In genomic region chr10:107040837-107041236, GRCm38 (mm10) we compare ENCODE assay signal across 22 mouse cellular contexts.
A peak's percentile ranks its signal among the peaks of the same experiment; 100 is the strongest.
DNase-seq lines count a peak whose midpoint lies in the region; ATAC-seq and TF ChIP-seq lines count a peak whose summit lies in the region.
"Had no signal": no experiment of that assay in that cellular context is flagged by ENCODE, and none has a peak within 500 bp of the region (broad histone marks: within the 10 kb centered on the region; RNA-seq: fewer than 3 reads in every experiment).

No protein-coding gene starts in this region.

- no peak overlapping the region for H3K4me2 ChIP-seq in liver, embryonic 12.5 days
- H3K4me2 ChIP-seq in heart, embryonic 14.5 days (ENCODE audit: low read length), result no peak overlapping the region
- no peak overlapping the region for H3K4me2 ChIP-seq in heart, embryonic 15.5 days
- H3K4me2 ChIP-seq: hindbrain, embryonic 14.5 days had no signal

- ATAC-seq in liver, embryonic 12.5 days, result no peak
- ATAC-seq in heart, embryonic 14.5 days (ENCODE audit: insufficient number of reproducible peaks, insufficient read depth, low FRiP score, low read depth), result 0 out of 2 replicates have a peak, but pooled peaks have one; percentile 39
- ATAC-seq in heart, embryonic 15.5 days (replicated peaks; ENCODE audit: insufficient number of reproducible peaks, insufficient read depth, low FRiP score, low read depth), result peak; percentile 69
- no peak for ATAC-seq in megakaryocyte, adult 5-6 weeks (ENCODE audit: poor library complexity, severe bottlenecking)
- ATAC-seq: forebrain, embryonic 16.5 days; intestine, postnatal 0 days had no signal

- peak; percentile 82 for DNase-seq in liver, adult 2 months (ENCODE audit: extremely low read depth, low read depth, low spot score)
- peak; percentile 2 to 23 for DNase-seq in heart, postnatal 36 days
- DNase-seq: adrenal gland, postnatal 25 days; B cell, adult 2 months; cerebellum, adult 11-12 months; cerebellum, adult 9-11 months; gastrocnemius, adult 2 months; kidney, postnatal 14 days; layer of hippocampus, adult 9-11 months; liver; midbrain, embryonic 14.5 days; thymus, adult 2 months; thymus, postnatal 4 days had no signal

- H3K79me2 ChIP-seq in liver, adult 2 months (ENCODE audit: control insufficient read depth, insufficient read depth, low read length), result no peaks in the 10 kb centered on the region

- intact Hi-C loops in heart, postnatal 36 days (cut with DNase I), result no loop called here

- H3K36me3 ChIP-seq in liver, adult 2 months (ENCODE audit: control insufficient read depth, insufficient read depth, low read length), result no peaks in the 10 kb centered on the region
- H3K36me3 ChIP-seq in liver, embryonic 12.5 days, result no peaks in the 10 kb centered on the region
- H3K36me3 ChIP-seq in heart, embryonic 14.5 days (ENCODE audit: control insufficient read depth, insufficient read depth, low read length), result no peaks in the 10 kb centered on the region
- no peaks in the 10 kb centered on the region for H3K36me3 ChIP-seq in heart, embryonic 15.5 days

- H3K9ac ChIP-seq in liver, adult 2 months (ENCODE audit: low read depth, low read length), result no peak overlapping the region
- no peak overlapping the region for H3K9ac ChIP-seq in liver, embryonic 12.5 days
- H3K9ac ChIP-seq in heart, embryonic 14.5 days (ENCODE audit: low read length), result no peak overlapping the region
- no peak overlapping the region for H3K9ac ChIP-seq in heart, embryonic 15.5 days
- H3K9ac ChIP-seq: hindbrain, embryonic 14.5 days had no signal

- peaks cover 9% of the 10 kb centered on the region; the same call in 1 of the 2 replicates for H3K4me1 ChIP-seq in liver, adult 2 months (ENCODE audit: control insufficient read depth, insufficient read depth, low read length)
- H3K4me1 ChIP-seq in liver, embryonic 12.5 days, result no peaks in the 10 kb centered on the region
- H3K4me1 ChIP-seq in heart, embryonic 14.5 days (ENCODE audit: control insufficient read depth in 2 of 2, insufficient read depth in 2 of 2, low read length in 2 of 2), result peaks cover 0 to 12% of the 10 kb centered on the region in 2 experiments; a peak in 2 of 4 replicates
- peaks cover 8% of the 10 kb centered on the region; the same call in 1 of the 2 replicates for H3K4me1 ChIP-seq in heart, embryonic 15.5 days (replicated peaks)

- H3K27me3 ChIP-seq in liver, adult 2 months (ENCODE audit: control insufficient read depth, insufficient read depth, low read length), result no peaks in the 10 kb centered on the region
- no peaks in the 10 kb centered on the region for H3K27me3 ChIP-seq in liver, embryonic 12.5 days (replicated peaks)
- no peaks in the 10 kb centered on the region for H3K27me3 ChIP-seq in heart, embryonic 14.5 days (ENCODE audit: control insufficient read depth, insufficient read depth, low read length)
- no peaks in the 10 kb centered on the region for H3K27me3 ChIP-seq in heart, embryonic 15.5 days

- no peak overlapping the region for H3K4me3 ChIP-seq in liver, adult 2 months (ENCODE audit: insufficient read depth, low read depth, low read length)
- no peak overlapping the region for H3K4me3 ChIP-seq in liver, embryonic 12.5 days
- no peak overlapping the region for H3K4me3 ChIP-seq in heart, embryonic 14.5 days (ENCODE audit: control insufficient read depth in 1 of 2, insufficient read depth in 1 of 2, low read depth in 1 of 2, low read length in 2 of 2)
- H3K4me3 ChIP-seq in heart, embryonic 15.5 days, result no peak overlapping the region
- H3K4me3 ChIP-seq: erythroblast, embryonic 14.5 days; gastrocnemius, adult 2 months had no signal

- TF ChIP-seq POLR2A in liver, adult 2 months (IDR thresholded peaks at IDR 0.05; ENCODE audit: extremely low read depth, insufficient read depth, low read length), result no peak

- no peak for TF ChIP-seq CTCF in liver, adult 2 months (IDR thresholded peaks at IDR 0.05; ENCODE audit: low read depth, low read length)

- H3K9me3 ChIP-seq in liver, embryonic 12.5 days (replicated peaks), result no peaks in the 10 kb centered on the region
- no peaks in the 10 kb centered on the region for H3K9me3 ChIP-seq in heart, embryonic 14.5 days (ENCODE audit: control insufficient read depth, low read length)
- H3K9me3 ChIP-seq in heart, embryonic 15.5 days (replicated peaks), result no peaks in the 10 kb centered on the region

- WGBS in liver, adult 2 months, result 27% methylated on average over 2 of the region's 2 CpGs
- 69% methylated on average over 2 of the region's 2 CpGs for WGBS in liver, embryonic 12.5 days (ENCODE audit: insufficient replicate concordance)
- 46% methylated on average over 2 of the region's 2 CpGs for WGBS in heart, embryonic 14.5 days
- WGBS in heart, embryonic 15.5 days, result 43% methylated on average over 2 of the region's 2 CpGs

- peak overlapping the region; percentile 68 for H3K27ac ChIP-seq in liver, adult 2 months (replicated peaks; ENCODE audit: insufficient read depth, low read depth, low read length)
- H3K27ac ChIP-seq in liver, embryonic 12.5 days, result no peak overlapping the region
- no peak overlapping the region for H3K27ac ChIP-seq in heart, embryonic 14.5 days (replicated peaks in 1 of 2; ENCODE audit: control insufficient read depth in 1 of 2, insufficient read depth in 1 of 2, low read depth in 2 of 2, low read length in 2 of 2)
- no peak overlapping the region for H3K27ac ChIP-seq in heart, embryonic 15.5 days
- H3K27ac ChIP-seq: gastrocnemius, adult 2 months; hindbrain, embryonic 14.5 days; macrophage had no signal

Comparison
In these comparisons a context has a peak if more than half of its experiments do, and no peak if none do; other contexts are left out.
1. ATAC-seq: peak in heart, embryonic 14.5 days (single experiment) and heart, embryonic 15.5 days (single experiment); none in liver, embryonic 12.5 days (single experiment) and megakaryocyte, adult 5-6 weeks (single experiment).